Mouse (Mus musculus) stomach, postnatal 0 days (tissue): ENCODE measurements around the gene Vps45.

Source experiments
- CTCF ChIP-seq: IDR thresholded peaks from 2 replicates; pipeline ENCODE4 v1.5.1; 2016; ENCODE audit warnings: antibody characterized with exemption, low read depth, mild to moderate bottlenecking, moderate library complexity
- EP300 ChIP-seq: optimal IDR thresholded peaks from 2 replicates; pipeline ENCODE3; 2016; ENCODE audit warnings: antibody characterized with exemption

DNA sequence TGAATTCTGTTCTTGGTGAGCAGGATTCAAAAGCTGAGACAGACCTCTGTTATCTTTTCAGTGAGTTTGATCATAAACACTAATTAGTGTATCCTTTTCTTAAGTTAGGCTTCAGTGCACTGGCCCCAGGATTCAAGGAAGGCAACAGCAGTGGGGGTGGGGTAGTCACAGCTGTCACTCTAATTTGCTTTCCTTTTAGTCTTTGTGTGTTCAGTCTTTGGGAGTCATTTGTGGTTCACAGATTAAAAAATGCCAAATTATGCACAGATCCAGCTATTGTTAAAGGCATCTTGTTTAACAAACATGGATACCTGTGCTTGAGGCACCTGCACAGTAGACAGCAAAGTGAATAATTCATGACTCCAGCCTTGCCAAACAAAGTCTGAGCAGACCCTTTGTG is 105.2 kb downstream of the Vps45 start:
- no peak for TF ChIP-seq CTCF
- TF ChIP-seq EP300 = no peak
